Mouse (Mus musculus): ENCODE measurements around the gene Sbk1. TPM values are rescaled to one million over a fixed set of nuclear protein-coding genes. Genes with fewer than 3 reads are reported as not detected.
"Not testable (repeated sequence)": the region's sequence is repeated elsewhere in the genome, so short reads cannot be mapped to it uniquely, and the experiment has no call there.

Sbk1 gene
- polyA plus RNA-seq, 1 experiment from 2014 or later: 120 TPM

DNA sequence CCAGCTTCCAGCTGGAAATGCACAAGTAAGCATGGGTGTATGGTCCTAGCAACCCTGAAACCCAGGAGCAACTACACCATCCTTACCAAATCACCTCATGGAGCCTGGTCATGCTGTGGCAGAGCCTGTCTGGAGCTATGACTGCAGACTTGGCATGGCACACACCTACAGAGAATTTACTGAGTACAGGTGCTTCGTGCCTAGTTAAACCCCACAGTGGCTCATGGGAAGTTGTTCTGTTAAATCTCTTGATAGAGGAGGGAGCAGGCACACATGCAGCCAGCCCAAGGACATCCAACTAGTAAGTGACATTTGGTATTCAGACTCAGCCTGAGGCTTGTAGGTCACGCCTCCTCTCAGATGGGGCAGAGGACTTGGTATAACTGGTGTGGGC, 15.7 kb downstream of the Sbk1 start:
- no peak overlapping the region for H3K4me3 ChIP-seq (replicated peaks)
- H3K27me3 ChIP-seq: no peaks in the 10 kb centered on the region
- no peak for ATAC-seq (ENCODE audit: insufficient number of reproducible peaks, insufficient read depth, low FRiP score, low TSS enrichment, low read depth)
- no peaks in the 10 kb centered on the region for H3K9me3 ChIP-seq
- H3K27ac ChIP-seq: no peak overlapping the region
- 88% methylated on average over 2 of the region's 2 CpGs for WGBS
- no peak overlapping the region for H3K9ac ChIP-seq (replicated peaks)
- H3K4me1 ChIP-seq (replicated peaks): no peaks in the 10 kb centered on the region
- no peak overlapping the region for H3K4me2 ChIP-seq
- H3K36me3 ChIP-seq: peaks cover 96% of the 10 kb centered on the region

DNA sequence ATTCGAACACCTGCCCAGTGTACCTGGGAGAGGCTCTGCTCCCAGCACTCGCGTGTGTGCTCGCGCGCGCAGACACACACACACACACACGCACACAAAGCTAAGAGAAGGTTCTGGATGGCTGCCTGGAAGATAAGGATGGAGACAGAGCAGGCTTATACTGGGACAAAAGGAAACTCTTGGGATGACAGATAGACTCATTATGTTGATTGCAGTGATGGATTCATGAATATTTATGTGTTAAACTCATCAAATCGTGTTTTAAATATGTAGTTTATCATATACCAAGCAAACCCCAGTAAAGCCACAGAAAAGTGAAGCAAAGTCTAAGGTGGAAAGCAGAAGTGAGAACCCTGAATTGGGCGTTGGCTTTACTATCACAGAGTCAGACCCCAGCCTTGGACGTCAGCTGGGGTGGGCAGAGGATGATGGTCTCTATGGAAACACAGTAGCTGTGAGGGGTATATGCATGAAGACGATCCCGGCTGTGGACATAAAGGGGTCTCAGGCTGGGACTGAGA, 16.2 kb downstream of the Sbk1 start:
- H3K27ac ChIP-seq: no peak overlapping the region
- 87% methylated on average over 13 of the region's 13 CpGs for WGBS
- no peak overlapping the region for H3K4me3 ChIP-seq (replicated peaks)
- no peak overlapping the region for H3K4me2 ChIP-seq
- no peak overlapping the region for H3K9ac ChIP-seq (replicated peaks)
- H3K27me3 ChIP-seq: no peaks in the 10 kb centered on the region
- H3K9me3 ChIP-seq: no peaks in the 10 kb centered on the region
- no peak for ATAC-seq (ENCODE audit: insufficient number of reproducible peaks, insufficient read depth, low FRiP score, low TSS enrichment, low read depth)
- H3K4me1 ChIP-seq (replicated peaks): no peaks in the 10 kb centered on the region
- peaks cover 96% of the 10 kb centered on the region for H3K36me3 ChIP-seq

DNA sequence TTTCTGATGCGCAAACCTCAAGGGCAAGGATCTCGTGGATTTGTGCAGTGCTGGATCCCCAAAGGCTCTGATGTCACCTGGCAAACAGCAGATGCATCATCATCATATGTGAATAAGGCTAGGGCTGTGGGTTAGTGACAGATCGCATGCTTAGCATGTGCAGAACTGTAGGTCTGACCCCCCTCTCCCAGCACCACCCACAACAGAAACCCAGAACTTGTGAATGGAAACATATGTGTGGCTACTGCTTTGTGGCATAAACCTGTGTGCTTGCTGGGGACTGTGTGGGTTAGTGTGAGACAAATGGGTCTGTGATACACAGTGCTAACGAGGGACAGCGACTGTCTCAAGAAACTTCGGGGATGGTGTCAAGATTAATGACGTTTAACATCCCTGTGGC, 17.0 kb downstream of the Sbk1 start:
- 83% methylated on average over 7 of the region's 7 CpGs for WGBS
- Histone ChIP-seq H3K27ac (no peak overlapping the region), H3K9ac (replicated peaks) (no peak overlapping the region), H3K4me1 (replicated peaks) (no peaks in the 10 kb centered on the region), H3K4me2 (no peak overlapping the region), H3K9me3 (no peaks in the 10 kb centered on the region), H3K27me3 (no peaks in the 10 kb centered on the region), H3K36me3 (peaks cover 96% of the 10 kb centered on the region), H3K4me3 (replicated peaks) (no peak overlapping the region)
- no peak for ATAC-seq (ENCODE audit: insufficient number of reproducible peaks, insufficient read depth, low FRiP score, low TSS enrichment, low read depth)

DNA sequence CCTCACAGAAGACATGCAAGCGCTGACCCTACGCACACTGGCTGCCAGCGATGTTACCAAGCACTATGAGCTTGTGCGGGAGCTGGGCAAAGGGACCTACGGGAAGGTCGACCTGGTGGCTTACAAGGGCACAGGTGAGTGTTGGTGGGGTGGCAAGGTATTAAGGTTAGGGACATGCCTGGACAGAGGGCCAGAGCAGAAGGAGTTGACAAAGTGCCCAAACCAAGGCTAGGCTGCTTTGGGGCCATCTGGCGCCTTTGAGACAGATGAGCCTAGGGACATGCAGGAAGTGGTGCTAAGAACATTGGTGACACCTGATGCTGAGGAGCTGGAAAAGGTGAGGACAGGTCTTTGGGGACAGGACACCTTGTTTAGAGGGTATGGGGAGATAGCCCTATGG, 17.5 kb downstream of the Sbk1 start:
- H3K9ac ChIP-seq (replicated peaks): no peak overlapping the region
- H3K27ac ChIP-seq: no peak overlapping the region
- 96% methylated on average over 7 of the region's 7 CpGs for WGBS
- H3K4me1 ChIP-seq (replicated peaks): no peaks in the 10 kb centered on the region
- H3K36me3 ChIP-seq: peaks cover 96% of the 10 kb centered on the region
- no peaks in the 10 kb centered on the region for H3K9me3 ChIP-seq
- no peaks in the 10 kb centered on the region for H3K27me3 ChIP-seq
- no peak overlapping the region for H3K4me2 ChIP-seq
- no peak for ATAC-seq (ENCODE audit: insufficient number of reproducible peaks, insufficient read depth, low FRiP score, low TSS enrichment, low read depth)
- H3K4me3 ChIP-seq (replicated peaks): no peak overlapping the region

DNA sequence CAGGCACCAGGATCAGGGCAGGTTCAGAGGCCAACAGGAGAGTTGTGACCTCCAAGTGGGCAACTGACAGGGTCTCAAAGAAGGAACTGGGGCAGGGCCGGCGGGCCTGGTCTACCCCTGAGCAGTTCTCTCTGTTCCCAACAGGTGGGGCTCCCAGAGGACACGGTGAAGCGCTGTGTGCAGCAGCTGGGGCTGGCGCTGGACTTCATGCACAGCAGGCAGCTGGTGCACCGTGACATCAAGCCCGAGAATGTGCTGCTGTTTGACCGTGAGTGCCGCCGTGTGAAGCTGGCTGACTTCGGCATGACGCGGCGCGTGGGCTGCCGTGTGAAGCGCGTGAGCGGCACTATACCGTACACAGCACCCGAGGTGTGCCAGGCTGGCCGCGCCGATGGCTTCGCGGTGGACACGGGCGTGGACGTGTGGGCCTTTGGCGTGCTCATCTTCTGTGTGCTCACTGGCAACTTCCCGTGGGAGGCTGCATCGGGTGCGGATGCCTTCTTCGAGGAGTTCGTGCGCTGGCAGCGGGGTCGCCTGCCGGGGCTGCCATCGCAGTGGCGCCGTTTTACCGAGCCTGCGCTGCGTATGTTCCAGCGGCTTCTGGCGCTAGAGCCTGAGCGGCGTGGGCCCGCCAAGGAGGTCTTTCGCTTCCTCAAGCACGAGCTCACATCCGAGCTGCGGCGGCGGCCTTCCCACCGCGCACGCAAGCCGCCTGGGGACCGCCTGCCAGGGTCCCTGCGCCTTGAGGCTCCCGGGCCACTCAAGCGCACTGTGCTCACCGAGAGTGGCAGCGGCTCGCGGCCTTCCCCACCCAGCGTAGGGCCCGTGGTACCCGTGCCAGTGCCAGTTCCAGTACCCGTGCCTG, 19.5 kb downstream of the Sbk1 start:
- Histone ChIP-seq H3K9ac (replicated peaks) (no peak overlapping the region), H3K27ac (no peak overlapping the region), H3K4me2 (no peak overlapping the region), H3K36me3 (peaks cover 81% of the 10 kb centered on the region), H3K4me1 (replicated peaks) (no peaks in the 10 kb centered on the region), H3K9me3 (no peaks in the 10 kb centered on the region), H3K4me3 (replicated peaks) (no peak overlapping the region), H3K27me3 (no peaks in the 10 kb centered on the region)
- ATAC-seq (ENCODE audit: insufficient number of reproducible peaks, insufficient read depth, low FRiP score, low TSS enrichment, low read depth): no peak
- 90% methylated on average over 72 of the region's 72 CpGs for WGBS

DNA sequence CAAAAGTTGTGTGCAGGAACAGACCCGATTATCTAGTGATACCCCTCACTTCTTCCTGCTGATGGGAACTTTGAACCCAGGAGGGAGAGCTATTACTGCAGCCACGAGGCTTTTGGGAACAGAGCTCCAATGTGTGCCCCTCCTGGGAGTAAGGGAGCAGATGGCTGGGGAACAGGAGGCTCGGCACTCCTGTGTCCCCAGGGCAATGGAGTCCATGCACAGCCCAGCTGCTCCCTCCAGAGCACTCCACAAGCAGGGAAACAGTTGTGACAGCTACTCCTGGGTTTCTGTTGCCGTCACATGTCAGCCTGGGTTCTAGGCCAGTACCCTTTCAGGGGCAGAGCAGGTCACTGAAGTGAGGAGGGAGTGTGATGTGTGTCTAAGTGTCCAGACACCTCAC, 20.7 kb downstream of the Sbk1 start:
- no peak for ATAC-seq (ENCODE audit: insufficient number of reproducible peaks, insufficient read depth, low FRiP score, low TSS enrichment, low read depth)
- Histone ChIP-seq H3K4me3 (replicated peaks) (no peak overlapping the region), H3K27ac (no peak overlapping the region), H3K27me3 (no peaks in the 10 kb centered on the region), H3K36me3 (peaks cover 73% of the 10 kb centered on the region), H3K4me1 (replicated peaks) (no peaks in the 10 kb centered on the region), H3K9me3 (no peaks in the 10 kb centered on the region), H3K4me2 (no peak overlapping the region), H3K9ac (replicated peaks) (no peak overlapping the region)
- WGBS: 81% methylated on average over 4 of the region's 4 CpGs

DNA sequence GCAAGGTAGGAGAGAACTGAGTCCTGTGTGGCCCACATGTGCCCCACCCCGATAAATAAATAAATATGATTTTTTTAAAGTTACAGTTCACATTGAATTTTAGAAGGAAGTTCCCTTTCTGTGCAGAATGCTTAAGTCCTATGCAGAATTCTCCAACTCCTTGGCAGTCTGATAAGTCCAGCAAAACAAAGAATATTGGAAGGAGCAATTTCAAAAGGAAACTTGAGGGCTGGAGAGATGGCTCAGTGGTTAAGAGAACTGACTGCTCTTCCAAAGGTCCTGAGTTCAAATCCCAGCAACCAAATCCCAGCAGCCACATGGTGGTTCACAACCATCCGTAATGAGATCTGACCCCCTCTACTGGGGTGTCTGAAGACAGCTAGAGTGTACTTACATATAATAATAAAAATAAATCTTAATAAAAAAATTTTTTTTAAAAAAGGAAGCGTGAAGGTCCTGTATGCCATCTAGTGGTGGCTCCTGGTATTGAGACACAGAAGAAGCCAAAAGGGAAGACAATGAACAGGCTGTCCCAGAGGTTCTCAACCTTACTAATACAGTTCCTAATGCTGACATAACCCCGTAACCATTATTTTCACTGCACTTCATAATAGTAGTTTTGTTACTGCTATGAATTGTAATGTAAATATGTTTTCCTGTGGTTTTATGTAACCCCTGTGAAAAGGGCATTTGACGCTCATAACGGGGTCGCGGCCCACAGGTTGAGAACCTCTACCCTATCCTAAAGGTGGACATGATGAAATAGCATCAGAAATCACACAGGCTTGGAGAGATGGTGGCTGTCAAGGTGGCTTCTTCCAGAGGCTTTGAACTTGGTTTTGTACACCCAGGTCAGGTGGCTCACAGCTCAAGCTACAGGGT, 25.4 kb downstream of the Sbk1 start:
- H3K4me3 ChIP-seq (replicated peaks): no peak overlapping the region
- ATAC-seq (ENCODE audit: insufficient number of reproducible peaks, insufficient read depth, low FRiP score, low TSS enrichment, low read depth): no peak

DNA sequence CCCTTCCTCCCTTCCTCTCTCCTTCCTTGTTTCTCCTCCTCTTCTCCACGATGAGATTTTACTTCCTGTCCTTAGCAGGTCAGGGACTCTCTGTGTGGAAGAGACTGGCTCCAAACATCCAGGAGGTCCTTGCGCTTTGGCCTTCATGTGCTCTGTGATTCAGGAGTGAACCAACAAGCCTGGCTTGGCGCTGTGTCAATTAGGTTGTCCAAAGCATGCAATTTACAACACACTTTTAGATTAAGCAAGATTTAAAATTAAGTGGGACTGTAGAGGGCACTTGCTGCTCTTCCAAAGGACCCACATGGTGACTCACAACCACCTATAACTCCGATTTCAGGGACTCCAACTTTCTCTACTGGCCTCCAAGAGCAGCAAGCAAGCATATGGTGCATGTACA, 26.4 kb downstream of the Sbk1 start:
- no peak for ATAC-seq (ENCODE audit: insufficient number of reproducible peaks, insufficient read depth, low FRiP score, low TSS enrichment, low read depth)
- peaks cover 15% of the 10 kb centered on the region for H3K36me3 ChIP-seq
- no peaks in the 10 kb centered on the region for H3K9me3 ChIP-seq
- WGBS: 59% methylated on average over 4 of the region's 4 CpGs
- no peaks in the 10 kb centered on the region for H3K4me1 ChIP-seq (replicated peaks)
- H3K4me3 ChIP-seq (replicated peaks): no peak overlapping the region
- H3K4me2 ChIP-seq: no peak overlapping the region
- H3K27ac ChIP-seq: no peak overlapping the region
- H3K27me3 ChIP-seq: no peaks in the 10 kb centered on the region
- no peak overlapping the region for H3K9ac ChIP-seq (replicated peaks)

More for the DNA sequence above, 25.4 kb downstream of the Sbk1 start:
- no peak overlapping the region for H3K27ac ChIP-seq
- H3K36me3 ChIP-seq: peaks cover 26% of the 10 kb centered on the region
- no peaks in the 10 kb centered on the region for H3K9me3 ChIP-seq
- no peaks in the 10 kb centered on the region for H3K4me1 ChIP-seq (replicated peaks)
- 76% methylated on average over 8 of the region's 8 CpGs for WGBS
- H3K9ac ChIP-seq (replicated peaks): no peak overlapping the region
- H3K27me3 ChIP-seq: no peaks in the 10 kb centered on the region
- no peak overlapping the region for H3K4me2 ChIP-seq

DNA sequence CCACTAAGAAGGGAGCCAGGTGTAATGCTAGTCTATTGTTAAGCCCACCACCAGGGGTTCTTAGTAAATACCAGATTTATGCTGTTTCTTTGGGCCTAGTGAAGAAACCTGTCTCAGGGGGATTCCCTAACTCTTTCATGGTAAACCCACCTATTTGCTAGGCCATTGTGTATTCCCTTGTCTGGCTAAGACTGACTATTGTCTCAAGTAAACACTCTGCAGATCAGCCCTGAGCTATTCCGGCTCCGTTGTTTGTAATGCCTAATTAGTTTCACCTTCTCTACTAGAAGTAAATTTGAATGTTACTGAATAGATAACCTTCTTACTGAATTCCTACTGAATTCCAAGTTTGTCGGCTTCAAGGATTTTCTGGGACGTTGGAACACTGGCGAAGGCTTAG, 29.4 kb downstream of the Sbk1 start:
- WGBS: 87% methylated on average over 5 of the region's 5 CpGs
- not testable (repeated sequence) for H3K27me3 ChIP-seq; ATAC-seq (ENCODE audit: insufficient number of reproducible peaks, insufficient read depth, low FRiP score, low TSS enrichment, low read depth)

DNA sequence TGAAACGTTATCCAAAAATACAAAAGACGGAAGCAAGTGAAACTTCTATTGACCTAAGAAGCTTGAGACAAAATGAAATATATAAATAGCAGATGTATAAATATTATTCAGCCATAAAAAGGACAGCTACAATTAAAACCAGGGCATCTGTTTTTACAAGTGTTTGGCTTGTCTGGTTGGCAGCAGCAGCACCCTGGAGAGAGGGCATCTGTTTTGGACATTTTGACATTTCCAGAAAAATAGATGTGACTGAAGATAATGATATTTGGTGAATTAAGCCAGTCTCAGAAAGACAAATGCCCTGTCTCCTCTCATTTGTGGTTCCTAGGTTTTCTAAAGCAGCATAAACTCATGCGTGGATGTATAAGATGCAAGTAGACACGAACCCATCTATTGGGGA, 39.4 kb downstream of the Sbk1 start:
- peaks cover 3% of the 10 kb centered on the region; the same call in 1 of the 2 replicates for H3K27me3 ChIP-seq
- H3K9ac ChIP-seq (replicated peaks): no peak overlapping the region
- H3K4me1 ChIP-seq (replicated peaks): no peaks in the 10 kb centered on the region
- ATAC-seq (ENCODE audit: insufficient number of reproducible peaks, insufficient read depth, low FRiP score, low TSS enrichment, low read depth): no peak
- 84% methylated on average over 4 of the region's 4 CpGs for WGBS
- H3K9me3 ChIP-seq: no peaks in the 10 kb centered on the region
- no peaks in the 10 kb centered on the region for H3K36me3 ChIP-seq
- H3K27ac ChIP-seq: no peak overlapping the region
- H3K4me3 ChIP-seq (replicated peaks): no peak overlapping the region
- H3K4me2 ChIP-seq: no peak overlapping the region

More for the DNA sequence above, 29.4 kb downstream of the Sbk1 start:
- H3K4me3 ChIP-seq (replicated peaks); H3K4me2 ChIP-seq; H3K27ac ChIP-seq; H3K36me3 ChIP-seq; H3K9me3 ChIP-seq; H3K9ac ChIP-seq (replicated peaks); H3K4me1 ChIP-seq (replicated peaks): not testable (repeated sequence)

DNA sequence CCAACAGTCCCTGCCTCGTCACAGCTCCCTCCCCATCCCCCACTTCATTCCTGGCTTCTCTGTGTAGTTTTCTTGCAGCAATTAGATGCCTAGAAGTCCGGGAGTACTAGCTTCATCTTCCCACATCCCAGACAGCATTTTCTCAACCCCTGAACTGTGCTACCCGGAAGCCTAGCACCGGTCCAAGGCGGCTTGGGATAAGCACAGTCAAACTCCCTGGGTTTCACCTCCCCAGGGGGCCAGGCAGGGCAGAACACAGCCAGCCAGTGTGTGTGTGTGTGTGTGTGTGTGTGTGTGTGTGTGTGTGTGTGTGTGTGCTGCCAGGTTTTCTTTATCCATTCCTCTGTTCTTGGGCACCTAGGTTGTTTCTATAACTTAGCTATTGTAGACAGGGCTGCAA, 40.9 kb downstream of the Sbk1 start:
- no peak for ATAC-seq (ENCODE audit: insufficient number of reproducible peaks, insufficient read depth, low FRiP score, low TSS enrichment, low read depth)
- WGBS: 50% methylated on average over 5 of the region's 5 CpGs
- Histone ChIP-seq H3K9me3 (no peaks in the 10 kb centered on the region), H3K4me3 (replicated peaks) (no peak overlapping the region), H3K27me3 (peaks cover 3% of the 10 kb centered on the region; the same call in 1 of the 2 replicates), H3K9ac (replicated peaks) (no peak overlapping the region), H3K36me3 (no peaks in the 10 kb centered on the region), H3K4me2 (no peak overlapping the region), H3K4me1 (replicated peaks) (no peaks in the 10 kb centered on the region), H3K27ac (no peak overlapping the region)

Data from limb, embryonic 12.5 days (tissue).